Mouse (Mus musculus): ENCODE results near the gene Mtcl1.

Mtcl1 gene

GRCm38 (mm10) chr17:66326204-66326545 is 123.4 kb downstream of the Mtcl1 start:
- no peak for DNase-seq (ENCODE audit: low spot score in 2 of 2)

- DNase-seq (ENCODE audit: low spot score in 2 of 2), result peak; percentile 53
Observed at GRCm38 (mm10) chr17:66325440-66326203, 123.9 kb downstream of the Mtcl1 start.

GRCm38 (mm10) chr17:66324836-66325235 is 124.7 kb downstream of the Mtcl1 start:
- no peak for DNase-seq (ENCODE audit: low spot score in 2 of 2)

GRCm38 (mm10) chr17:66322646-66323255 is 126.8 kb downstream of the Mtcl1 start:
- DNase-seq (ENCODE audit: low spot score in 2 of 2), result no peak

- DNase-seq (ENCODE audit: low spot score in 2 of 2), result no peak
Observed at GRCm38 (mm10) chr17:66321933-66322332, 127.6 kb downstream of the Mtcl1 start.

- DNase-seq (ENCODE audit: low spot score in 2 of 2), result no peak
Observed at GRCm38 (mm10) chr17:66320716-66321372, 128.7 kb downstream of the Mtcl1 start.

GRCm38 (mm10) chr17:66318031-66318430 is 131.5 kb downstream of the Mtcl1 start:
- no peak for DNase-seq (ENCODE audit: low spot score in 2 of 2)

GRCm38 (mm10) chr17:66317576-66317975 is 132.0 kb downstream of the Mtcl1 start:
- no peak for DNase-seq (ENCODE audit: low spot score in 2 of 2)

- DNase-seq (ENCODE audit: low spot score in 2 of 2), result no peak
Observed at GRCm38 (mm10) chr17:66317156-66317555, 132.4 kb downstream of the Mtcl1 start.

- no peak for DNase-seq (ENCODE audit: low spot score in 2 of 2)
Observed at GRCm38 (mm10) chr17:66315451-66315850, 134.1 kb downstream of the Mtcl1 start.

GRCm38 (mm10) chr17:66314566-66315285 is 134.8 kb downstream of the Mtcl1 start:
- no peak for DNase-seq (ENCODE audit: low spot score in 2 of 2)

GRCm38 (mm10) chr17:66301906-66302305 is 147.6 kb downstream of the Mtcl1 start:
- no peak for DNase-seq (ENCODE audit: low spot score in 2 of 2)

- DNase-seq (ENCODE audit: low spot score in 2 of 2), result no peak
Observed at GRCm38 (mm10) chr17:66301267-66301666, 148.3 kb downstream of the Mtcl1 start.

GRCm38 (mm10) chr17:66297721-66298120 is 151.8 kb downstream of the Mtcl1 start:
- DNase-seq (ENCODE audit: low spot score in 2 of 2), result no peak

- DNase-seq (ENCODE audit: low spot score in 2 of 2), result no peak
Observed at GRCm38 (mm10) chr17:66293581-66293980, 156.0 kb downstream of the Mtcl1 start.

- DNase-seq (ENCODE audit: low spot score in 2 of 2), result no peak
Observed at GRCm38 (mm10) chr17:66289894-66290293, 159.7 kb downstream of the Mtcl1 start.

Measured in frontal cortex, postnatal 10 days (tissue).